Mouse (Mus musculus) MEL (cell line): ENCODE data around the gene Gm49383.
"Not testable (repeated sequence)": the region's sequence is repeated elsewhere in the genome, so short reads cannot be mapped to it uniquely, and the experiment has no call there.

Source experiments
- CTCF ChIP-seq, 3 experiments: IDR thresholded peaks in 2 of 3; conservative IDR thresholded peaks in 1 of 3; 2 replicates each; pipeline ENCODE4 v1.5.1; 2011 to 2012; ENCODE audit warnings: low read length in 3 of 3, low read depth in 2 of 3, mild to moderate bottlenecking in 2 of 3, improper control_type of control experiment in 1 of 3, inconsistent platforms in 1 of 3, mixed read lengths in 1 of 3, moderate library complexity in 1 of 3; ENCODE audit not compliant: control insufficient read depth in 1 of 3, insufficient read depth in 1 of 3, poor library complexity in 1 of 3, severe bottlenecking in 1 of 3
- EP300 ChIP-seq, 2 experiments: IDR thresholded peaks; 2 replicates each; pipeline ENCODE4 v1.6.1; 2011; ENCODE audit warnings: improper control_type of control experiment in 2 of 2, low read length in 2 of 2, low read depth in 1 of 2, mild to moderate bottlenecking in 1 of 2
- POLR2AphosphoS2 ChIP-seq: IDR thresholded peaks from 2 replicates; pipeline ENCODE4 v1.6.1; 2011; ENCODE audit warnings: low read length, improper control_type of control experiment

DNA sequence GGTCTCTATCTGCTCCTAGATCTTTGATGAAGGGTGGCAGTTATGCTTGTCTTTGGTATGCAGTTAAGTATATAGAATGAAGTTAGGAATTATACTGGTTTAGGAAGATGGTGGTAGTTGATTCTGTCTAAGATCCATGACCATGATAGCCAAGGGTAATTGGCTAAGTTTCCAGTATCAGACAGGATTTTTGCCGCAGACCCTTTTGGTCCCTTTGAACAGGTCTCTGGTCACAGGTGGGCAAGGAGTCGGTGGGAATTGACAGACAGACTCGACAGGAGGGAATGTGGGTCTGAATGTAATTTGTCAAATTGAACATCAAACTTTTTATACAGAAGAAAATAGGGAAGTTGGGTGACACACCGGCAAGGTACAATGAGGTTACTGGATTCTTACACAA, 33.3 kb downstream of the Gm49383 start:
- not testable (repeated sequence) for TF ChIP-seq EP300 (IDR thresholded peaks at IDR 0.05; ENCODE audit: low read depth in 1 of 2, low read length in 2 of 2); CTCF (IDR thresholded peaks at IDR 0.05 in 2 of 3, conservative IDR thresholded peaks at IDR 0.05 in 1 of 3; ENCODE audit: control insufficient read depth in 1 of 3, insufficient read depth in 1 of 3, low read depth in 2 of 3, low read length in 3 of 3, poor library complexity in 1 of 3, severe bottlenecking in 1 of 3); POLR2AphosphoS2
